ENCODE assay signal across 8 mouse cellular contexts in genomic region chr13:51792135-51792573, GRCm38 (mm10). TPM values are rescaled to one million over a fixed set of nuclear protein-coding genes. Genes with fewer than 3 reads are reported as not detected.
DNase-seq lines count a peak whose midpoint lies in the region; ATAC-seq and TF ChIP-seq lines count a peak whose summit lies in the region.

No protein-coding gene starts in this region.

- H3K4me1 ChIP-seq in heart, embryonic 13.5 days = peaks cover 39% of the 10 kb centered on the region
- no peaks in the 10 kb centered on the region for H3K4me1 ChIP-seq in ES-Bruce4 (ENCODE audit: control insufficient read depth, insufficient read depth, low read length)
- peaks cover 11% of the 10 kb centered on the region; the same call in 1 of the 2 replicates for H3K4me1 ChIP-seq in intestine, embryonic 14.5 days (replicated peaks; ENCODE audit: control insufficient read depth, insufficient read depth, low read length)
- H3K4me1 ChIP-seq in midbrain, embryonic 12.5 days = peaks cover 19% of the 10 kb centered on the region

- peak overlapping the region; percentile 12; the same call in 1 of the 2 replicates for H3K27ac ChIP-seq in heart, embryonic 13.5 days (replicated peaks)
- H3K27ac ChIP-seq in ES-Bruce4 (ENCODE audit: insufficient read depth, low read length) = no peak overlapping the region
- no peak overlapping the region for H3K27ac ChIP-seq in intestine, embryonic 14.5 days (ENCODE audit: low read depth)
- H3K27ac ChIP-seq in midbrain, embryonic 12.5 days (replicated peaks) = no peak overlapping the region

- intact Hi-C loops in heart, postnatal 25 days (cut with DNase I) = no loop called here

- H3K9me3 ChIP-seq in heart, embryonic 13.5 days = no peaks in the 10 kb centered on the region
- H3K9me3 ChIP-seq in ES-Bruce4 (replicated peaks; ENCODE audit: control insufficient read depth, insufficient read depth, low read length, poor library complexity, severe bottlenecking) = no peaks in the 10 kb centered on the region
- no peaks in the 10 kb centered on the region for H3K9me3 ChIP-seq in intestine, embryonic 14.5 days (ENCODE audit: control insufficient read depth, low read length)
- H3K9me3 ChIP-seq in midbrain, embryonic 12.5 days = no peaks in the 10 kb centered on the region

- H3K27me3 ChIP-seq in heart, embryonic 13.5 days (replicated peaks) = peaks cover 5% of the 10 kb centered on the region
- H3K27me3 ChIP-seq in ES-Bruce4 (ENCODE audit: control insufficient read depth, insufficient read depth, low read length, poor library complexity, severe bottlenecking) = no peaks in the 10 kb centered on the region
- peaks cover 15% of the 10 kb centered on the region for H3K27me3 ChIP-seq in intestine, embryonic 14.5 days (replicated peaks; ENCODE audit: control insufficient read depth, insufficient read depth, low read length)
- peaks cover 34% of the 10 kb centered on the region for H3K27me3 ChIP-seq in midbrain, embryonic 12.5 days

- H3K4me2 ChIP-seq in heart, embryonic 13.5 days = peak overlapping the region; percentile 79
- H3K4me2 ChIP-seq in intestine, embryonic 14.5 days (ENCODE audit: low read length) = peak overlapping the region; percentile 99
- peak overlapping the region; percentile 97 for H3K4me2 ChIP-seq in midbrain, embryonic 12.5 days (replicated peaks)

- 50% methylated on average over 11 of the region's 11 CpGs for WGBS in heart, embryonic 13.5 days
- 37% methylated on average over 11 of the region's 11 CpGs for WGBS in intestine, embryonic 14.5 days
- WGBS in midbrain, embryonic 12.5 days = 30% methylated on average over 11 of the region's 11 CpGs

- H3K36me3 ChIP-seq in heart, embryonic 13.5 days = no peaks in the 10 kb centered on the region
- no peaks in the 10 kb centered on the region for H3K36me3 ChIP-seq in ES-Bruce4 (ENCODE audit: control insufficient read depth, insufficient read depth, low read length, poor library complexity, severe bottlenecking)
- no peaks in the 10 kb centered on the region for H3K36me3 ChIP-seq in intestine, embryonic 14.5 days (ENCODE audit: control insufficient read depth, insufficient read depth, low read length)
- H3K36me3 ChIP-seq in midbrain, embryonic 12.5 days = no peaks in the 10 kb centered on the region

- H3K4me3 ChIP-seq in heart, embryonic 13.5 days = peak overlapping the region; percentile 72
- H3K4me3 ChIP-seq in ES-Bruce4 (ENCODE audit: low read depth, low read length) = peak overlapping the region; percentile 90
- peak overlapping the region; percentile 75 for H3K4me3 ChIP-seq in intestine, embryonic 14.5 days (ENCODE audit: low read depth, low read length)
- peak overlapping the region; percentile 86 for H3K4me3 ChIP-seq in midbrain, embryonic 12.5 days

- no peak for TF ChIP-seq CTCF in ES-Bruce4 (IDR thresholded peaks at IDR 0.05; ENCODE audit: low read depth, low read length)

- TF ChIP-seq EP300 in ES-Bruce4 (IDR thresholded peaks at IDR 0.05; ENCODE audit: insufficient read depth, low read depth, low read length) = no peak

- no peak for TF ChIP-seq POLR2A in ES-Bruce4 (IDR thresholded peaks at IDR 0.05; ENCODE audit: insufficient read depth, low read length)

- ATAC-seq in heart, embryonic 13.5 days (ENCODE audit: extremely low read depth, insufficient number of reproducible peaks, low FRiP score, low TSS enrichment) = no peak
- ATAC-seq in erythroblast, adult 5-6 weeks (replicated peaks; ENCODE audit: low FRiP score, poor library complexity, severe bottlenecking) = 0 out of 2 replicates have a peak, but pooled peaks have one; percentile 14
- no peak for ATAC-seq in intestine, embryonic 14.5 days (replicated peaks; ENCODE audit: low FRiP score, low TSS enrichment, low read depth)
- no peak for ATAC-seq in midbrain, embryonic 12.5 days (ENCODE audit: low FRiP score, low read depth)

- DNase-seq in heart, postnatal 25 days (ENCODE audit: low spot score) = no peak
- no peak for DNase-seq in intestine, embryonic 14.5 days (ENCODE audit: low spot score)
- no peak for DNase-seq in urinary bladder, postnatal 36 days (ENCODE audit: low spot score in 2 of 2)
- no peak for DNase-seq in urinary bladder, adult 2 months (ENCODE audit: low spot score)

- peak overlapping the region; percentile 86 for H3K9ac ChIP-seq in heart, embryonic 13.5 days
- peak overlapping the region; percentile 90 for H3K9ac ChIP-seq in ES-Bruce4 (ENCODE audit: low read depth, poor library complexity, severe bottlenecking)
- no peak overlapping the region for H3K9ac ChIP-seq in intestine, embryonic 14.5 days (ENCODE audit: low read length)
- H3K9ac ChIP-seq in midbrain, embryonic 12.5 days (replicated peaks) = peak overlapping the region; percentile 77

RNA-seq across cellular contexts. Expression of gene Sema4d, which starts 1.4 kb away (rescaled TPM):
- 13.0 and 13.9 TPM in 2 replicates for polyA plus RNA-seq in heart, embryonic 13.5 days (2015; fragmentation: Nextera tagmentation; extraction: Ambion mirVana)
- 10 to 100 TPM; 61.6 to 70.0 TPM for total RNA-seq in heart, postnatal 25 days (2021)
- polyA plus RNA-seq in ES-Bruce4 (2011; ENCODE audit: insufficient read depth, insufficient read length, low read depth, missing spikeins) = 22.9 and 24.6 TPM in 2 replicates
- total RNA-seq in erythroblast, adult 5-6 weeks (2015; ENCODE audit: low replicate concordance) = 14.8 and 18.8 TPM in 2 replicates
- 6.5 and 7.1 TPM in 2 replicates for total RNA-seq in erythroblast, adult 5-6 weeks (2017; ENCODE audit: low replicate concordance)
- polyA plus RNA-seq in intestine, embryonic 14.5 days (2014; fragmentation: Nextera tagmentation; extraction: Ambion mirVana) = 9.2 and 9.7 TPM in 2 replicates
- 4.9 and 6.6 TPM in 2 replicates for polyA plus RNA-seq in midbrain, embryonic 12.5 days (2016; fragmentation: Nextera tagmentation; extraction: Ambion mirVana)
- polyA plus RNA-seq in urinary bladder, adult 2 months (2012; rRNA removed) = 6.1 and 8.1 TPM in 2 replicates

RNA-seq across cellular contexts. Expression of gene Gadd45g, which starts 54.3 kb away (rescaled TPM):
- 51.2 and 51.8 TPM in 2 replicates for polyA plus RNA-seq in heart, embryonic 13.5 days (2015; fragmentation: Nextera tagmentation; extraction: Ambion mirVana)
- 10 to 100 TPM; 11.6 to 21.6 TPM for total RNA-seq in heart, postnatal 25 days (2021)
- 6.4 and 9.6 TPM in 2 replicates for polyA plus RNA-seq in ES-Bruce4 (2011; ENCODE audit: insufficient read depth, insufficient read length, low read depth, missing spikeins)
- not detected in 2 replicates for total RNA-seq in erythroblast, adult 5-6 weeks (2015; ENCODE audit: low replicate concordance)
- total RNA-seq in erythroblast, adult 5-6 weeks (2017; ENCODE audit: low replicate concordance) = 1.2 and 4.2 TPM in 2 replicates
- 29.1 and 33.0 TPM in 2 replicates for polyA plus RNA-seq in intestine, embryonic 14.5 days (2014; fragmentation: Nextera tagmentation; extraction: Ambion mirVana)
- 333 and 354 TPM in 2 replicates for polyA plus RNA-seq in midbrain, embryonic 12.5 days (2016; fragmentation: Nextera tagmentation; extraction: Ambion mirVana)
- polyA plus RNA-seq in urinary bladder, adult 2 months (2012; rRNA removed) = 68.6 and 122 TPM in 2 replicates
